Mouse (Mus musculus) lung, postnatal 0 days (tissue): ENCODE data around the gene C130074G19Rik. TPM values are rescaled to one million over a fixed set of nuclear protein-coding genes. Genes with fewer than 3 reads are reported as not detected.

Experiments
- ATAC-seq: fragments of 200-750 bp; cut with Nextera tagmentation; 2 replicates; pipeline ENCODE4 v1.8.0; 2017; ENCODE audit warnings: moderate library complexity
- DNase-seq: peaks from one replicate; pipeline ENCODE4 v3.0.0-alpha.2; 2016; ENCODE audit warnings: low spot score
- H3K27ac ChIP-seq: fragments of 300-500 bp; sonication (generic); 2 replicates; pipeline ENCODE4 v1.5.1; 2014; ENCODE audit warnings: antibody characterized with exemption, mild to moderate bottlenecking, low read length, mixed read lengths
- H3K27me3 ChIP-seq: fragments of 300-500 bp; sonication (generic); replicated peaks from 2 replicates; pipeline ENCODE4 v1.6.1; 2014; ENCODE audit warnings: low read length, mixed read lengths; ENCODE audit not compliant: insufficient read depth
- H3K36me3 ChIP-seq: fragments of 300-500 bp; sonication (generic); 2 replicates; pipeline ENCODE4 v1.6.1; 2014; ENCODE audit warnings: low read length, mixed read lengths; ENCODE audit not compliant: insufficient read depth
- H3K4me1 ChIP-seq: fragments of 300-500 bp; sonication (generic); 2 replicates; pipeline ENCODE4 v1.6.1; 2014; ENCODE audit warnings: antibody characterized with exemption, low read depth, low read length, mixed read lengths; ENCODE audit not compliant: insufficient read depth
- H3K4me2 ChIP-seq: fragments of 300-500 bp; sonication (generic); replicated peaks from 2 replicates; pipeline ENCODE4 v1.6.1; 2014; ENCODE audit warnings: low read depth, mild to moderate bottlenecking, low read length, moderate library complexity, mixed read lengths
- H3K4me3 ChIP-seq: fragments of 300-500 bp; sonication (generic); 2 replicates; pipeline ENCODE4 v1.5.1; 2014; ENCODE audit warnings: low read depth, low read length
- H3K9ac ChIP-seq: fragments of 300-500 bp; sonication (generic); replicated peaks from 2 replicates; pipeline ENCODE4 v1.6.1; 2014; ENCODE audit warnings: low read depth, mild to moderate bottlenecking
- H3K9me3 ChIP-seq: fragments of 300-500 bp; sonication (generic); 2 replicates; pipeline ENCODE4 v1.6.1; 2016; ENCODE audit warnings: low read length, mixed read lengths
- CTCF ChIP-seq: IDR thresholded peaks from 2 replicates; pipeline ENCODE4 v1.5.1; 2016; ENCODE audit warnings: antibody characterized with exemption, mild to moderate bottlenecking
- EP300 ChIP-seq: IDR thresholded peaks from 2 replicates; pipeline ENCODE4 v1.6.1; 2016; ENCODE audit warnings: antibody characterized with exemption, mild to moderate bottlenecking, control low read depth
- WGBS: fragments of 180-500 bp; shearing (Covaris S2); extraction: QIAGEN DNeasy Blood & Tissue Kit; methylation state at CpG from one replicate; pipeline ENCODE4 v1.1.7; 2014; 5-methylcytosine and 5-hydroxymethylcytosine counted together
- polyA plus RNA-seq: library from polyadenylated mRNA; unstranded; fragments of >200 nt; fragmentation: Nextera tagmentation; extraction: Ambion mirVana; gene quantifications from 2 replicates; pipeline ENCODE4 v1.2.1, GENCODE M21; 2015

The C130074G19Rik gene
- 4.0 and 4.6 TPM in 2 replicates for polyA plus RNA-seq

- no peak for TF ChIP-seq EP300
- TF ChIP-seq CTCF: peak; percentile 84
- peak; percentile 98 for ATAC-seq
- WGBS: 2% methylated on average over 68 of the region's 77 CpGs
These were observed at the start of gene C130074G19Rik for GRCm38 (mm10) chr1:184882281-184883268. Gene C130074G19Rik (minus strand): TSS chr1:184883218.

GRCm38 (mm10) chr1:184931097-184931496 is 48.1 kb upstream of the C130074G19Rik start:
- no peak for DNase-seq
- TF ChIP-seq EP300 (no peak), CTCF (no peak)
- Histone ChIP-seq H3K9me3 (no peaks in the 10 kb centered on the region), H3K36me3 (no peaks in the 10 kb centered on the region), H3K4me2 (no peak overlapping the region), H3K27me3 (no peaks in the 10 kb centered on the region), H3K4me1 (no peaks in the 10 kb centered on the region), H3K4me3 (no peak overlapping the region), H3K27ac (no peak overlapping the region), H3K9ac (no peak overlapping the region)
- 85% methylated on average over 6 of the region's 6 CpGs for WGBS
- no peak for ATAC-seq

More at GRCm38 (mm10) chr1:184882281-184883268, at the start of gene C130074G19Rik:
- Histone ChIP-seq H3K36me3 (no peaks in the 10 kb centered on the region), H3K4me1 (0 out of 2 replicates have a peak, but pooled peaks cover 6% of the 10 kb centered on the region), H3K4me2 (peak within 1 kb of the TSS; percentile 68), H3K27ac (peak within 1 kb of the TSS; percentile 54; the same call in 1 of the 2 replicates), H3K9me3 (no peaks in the 10 kb centered on the region), H3K9ac (peak within 1 kb of the TSS; percentile 60), H3K27me3 (peaks cover 16% of the 10 kb centered on the region), H3K4me3 (peak within 1 kb of the TSS; percentile 56)
- peak; percentile 82 for DNase-seq

- 70% methylated on average over 1 of the region's 1 CpGs for WGBS
- ATAC-seq (no peak), DNase-seq (no peak)
- H3K9ac ChIP-seq: no peak overlapping the region
- H3K4me1 ChIP-seq: no peaks in the 10 kb centered on the region
- no peaks in the 10 kb centered on the region for H3K27me3 ChIP-seq
- H3K36me3 ChIP-seq: no peaks in the 10 kb centered on the region
- H3K4me3 ChIP-seq: no peak overlapping the region
- no peaks in the 10 kb centered on the region for H3K9me3 ChIP-seq
- no peak for TF ChIP-seq EP300
- TF ChIP-seq CTCF: no peak
- H3K27ac ChIP-seq: no peak overlapping the region
- no peak overlapping the region for H3K4me2 ChIP-seq
These were observed 45.4 kb upstream of the C130074G19Rik start for GRCm38 (mm10) chr1:184928382-184928781.

GRCm38 (mm10) chr1:184927911-184928310 is 44.9 kb upstream of the C130074G19Rik start:
- WGBS: 85% methylated on average over 1 of the region's 1 CpGs
- H3K9me3 ChIP-seq: no peaks in the 10 kb centered on the region
- H3K27me3 ChIP-seq: no peaks in the 10 kb centered on the region
- H3K4me2 ChIP-seq: no peak overlapping the region
- H3K36me3 ChIP-seq: no peaks in the 10 kb centered on the region
- no peak for TF ChIP-seq EP300
- TF ChIP-seq CTCF: no peak
- no peaks in the 10 kb centered on the region for H3K4me1 ChIP-seq
- no peak overlapping the region for H3K27ac ChIP-seq
- H3K9ac ChIP-seq: no peak overlapping the region
- DNase-seq (no peak), ATAC-seq (no peak)
- no peak overlapping the region for H3K4me3 ChIP-seq

GRCm38 (mm10) chr1:184922824-184923223 is 39.8 kb upstream of the C130074G19Rik start:
- Histone ChIP-seq H3K9ac (no peak overlapping the region), H3K4me1 (no peaks in the 10 kb centered on the region), H3K27ac (no peak overlapping the region), H3K9me3 (no peaks in the 10 kb centered on the region), H3K4me2 (no peak overlapping the region), H3K36me3 (no peaks in the 10 kb centered on the region), H3K27me3 (no peaks in the 10 kb centered on the region), H3K4me3 (no peak overlapping the region)
- no peak for DNase-seq
- WGBS: 84% methylated on average over 13 of the region's 13 CpGs
- ATAC-seq: no peak
- TF ChIP-seq CTCF (no peak), EP300 (no peak)

GRCm38 (mm10) chr1:184920057-184920456 is 37.0 kb upstream of the C130074G19Rik start:
- ATAC-seq (no peak), DNase-seq (no peak)
- Histone ChIP-seq H3K36me3 (no peaks in the 10 kb centered on the region), H3K4me2 (no peak overlapping the region), H3K9ac (no peak overlapping the region), H3K9me3 (no peaks in the 10 kb centered on the region), H3K4me1 (no peaks in the 10 kb centered on the region), H3K27ac (no peak overlapping the region), H3K27me3 (no peaks in the 10 kb centered on the region), H3K4me3 (no peak overlapping the region)
- TF ChIP-seq CTCF (no peak), EP300 (no peak)
- 79% methylated on average over 5 of the region's 5 CpGs for WGBS
